Mouse (Mus musculus): ENCODE results near the gene Gtpbp6.
"Not testable (repeated sequence)": the region's sequence is repeated elsewhere in the genome, so short reads cannot be mapped to it uniquely, and the experiment has no call there.

Gene Gtpbp6

DNA sequence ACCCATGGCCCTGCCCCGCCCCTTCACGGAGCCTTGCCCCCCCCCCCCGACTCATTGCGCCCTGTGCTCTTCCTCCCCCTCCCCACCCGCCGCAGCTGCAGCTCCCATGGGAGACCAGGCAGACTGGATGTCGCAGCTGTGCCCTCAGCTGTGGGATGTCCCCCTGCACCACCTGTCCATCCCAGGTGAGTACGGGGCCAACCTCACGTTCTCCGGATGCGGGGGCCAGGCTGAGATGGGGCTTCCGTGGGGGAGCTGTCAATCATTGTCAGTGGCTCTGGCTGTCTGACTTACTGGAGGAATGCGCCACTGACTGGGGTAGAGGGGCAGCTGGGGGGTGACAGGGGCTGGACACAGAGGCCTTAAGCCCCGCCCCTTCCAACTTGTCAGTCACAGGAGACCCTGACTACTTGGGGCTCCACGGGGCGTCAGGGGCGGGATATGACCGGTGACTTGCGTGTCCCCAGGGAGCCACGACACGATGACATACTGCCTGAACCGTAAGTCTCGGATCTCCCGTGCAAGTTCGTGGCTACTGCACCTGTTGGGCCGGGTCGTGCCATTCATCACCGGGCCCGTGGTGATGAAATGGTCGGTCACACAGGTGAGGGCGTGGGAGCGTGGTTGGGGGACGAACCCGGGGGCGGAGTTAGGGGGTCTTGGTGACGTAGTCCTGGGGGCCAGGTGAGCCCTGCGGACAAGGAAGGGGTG, 6.9 kb downstream of the Gtpbp6 start:
- no peak for DNase-seq (ENCODE audit: extremely low read depth, low read depth)

GRCm38 (mm10) chr5:110099656-110100580, 8.1 kb downstream of the Gtpbp6 start, which contains the start of gene Plcxd1:
Gene Plcxd1 (plus strand): TSS chr5:110099969.
- DNase-seq (ENCODE audit: extremely low read depth, low read depth) = no peak

- DNase-seq (ENCODE audit: extremely low read depth, low read depth) = no peak
Measured at GRCm38 (mm10) chr5:110098991-110099477, 9.0 kb downstream of the Gtpbp6 start.

GRCm38 (mm10) chr5:110094847-110095213, 13.2 kb downstream of the Gtpbp6 start:
- DNase-seq (ENCODE audit: extremely low read depth, low read depth) = no peak

DNA sequence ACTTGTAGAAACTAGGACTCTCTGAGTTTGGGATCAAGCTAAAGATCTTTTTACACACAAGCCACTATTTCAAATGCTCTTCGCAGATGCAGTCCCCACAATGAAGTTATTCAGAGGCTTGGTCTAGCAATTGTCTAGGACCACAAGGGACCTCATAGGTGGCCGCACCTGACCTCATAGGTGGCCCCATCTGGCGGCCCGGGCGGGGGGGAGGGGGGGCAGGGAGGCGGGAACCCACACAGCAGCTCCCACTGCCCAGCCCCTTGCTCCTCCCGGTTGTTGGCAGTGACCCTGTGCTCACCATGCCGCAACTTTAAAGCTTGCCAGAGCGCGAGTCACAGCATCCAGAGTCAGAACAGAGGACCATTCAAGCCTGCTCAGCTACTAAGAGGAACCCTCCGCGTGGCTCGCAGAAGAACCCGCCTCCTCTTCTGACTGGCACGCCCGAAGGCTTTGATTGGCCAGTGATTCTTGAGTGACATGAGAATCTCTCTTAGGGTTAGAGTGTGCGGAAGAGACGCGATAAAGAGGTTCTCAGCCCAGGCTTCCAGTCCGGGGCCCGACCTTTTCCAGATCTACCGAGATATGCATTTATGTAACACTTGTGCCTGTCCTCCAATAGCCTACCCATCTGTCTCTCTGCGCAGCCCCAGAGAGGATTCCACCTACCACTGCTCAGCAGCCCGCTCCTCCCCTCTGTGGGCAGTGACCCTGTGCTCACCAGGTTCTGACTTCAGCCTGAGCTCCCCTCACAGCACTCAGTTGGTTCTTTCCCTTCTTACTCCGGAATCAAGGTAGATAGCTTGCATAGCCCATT, 13.8 kb downstream of the Gtpbp6 start, which contains the start of gene Gm35315:
Gm35315 (minus strand) TSS at position 391 of the 817 bp plus-strand sequence.
- DNase-seq (ENCODE audit: extremely low read depth, low read depth) = peak; percentile 98

GRCm38 (mm10) chr5:110091546-110091945, 16.5 kb downstream of the Gtpbp6 start:
- no peak for DNase-seq (ENCODE audit: extremely low read depth, low read depth)

GRCm38 (mm10) chr5:110086161-110086866, 21.7 kb downstream of the Gtpbp6 start:
- no peak for DNase-seq (ENCODE audit: extremely low read depth, low read depth)

- no peak for DNase-seq (ENCODE audit: extremely low read depth, low read depth)
Measured at GRCm38 (mm10) chr5:110082961-110083360, 25.0 kb downstream of the Gtpbp6 start.

GRCm38 (mm10) chr5:110072413-110072812, 35.6 kb downstream of the Gtpbp6 start, which contains the start of gene Gm17655:
Gene Gm17655 (minus strand): TSS chr5:110072513.
- DNase-seq (ENCODE audit: extremely low read depth, low read depth) = not testable (repeated sequence)

GRCm38 (mm10) chr5:110057637-110058408, 50.2 kb downstream of the Gtpbp6 start:
- DNase-seq (ENCODE audit: extremely low read depth, low read depth) = peak; percentile 90

Measured in MEL-GATA-1-ER (cell line).